Comparison of ENCODE assay signal across 8 mouse cellular contexts in the genomic region with DNA sequence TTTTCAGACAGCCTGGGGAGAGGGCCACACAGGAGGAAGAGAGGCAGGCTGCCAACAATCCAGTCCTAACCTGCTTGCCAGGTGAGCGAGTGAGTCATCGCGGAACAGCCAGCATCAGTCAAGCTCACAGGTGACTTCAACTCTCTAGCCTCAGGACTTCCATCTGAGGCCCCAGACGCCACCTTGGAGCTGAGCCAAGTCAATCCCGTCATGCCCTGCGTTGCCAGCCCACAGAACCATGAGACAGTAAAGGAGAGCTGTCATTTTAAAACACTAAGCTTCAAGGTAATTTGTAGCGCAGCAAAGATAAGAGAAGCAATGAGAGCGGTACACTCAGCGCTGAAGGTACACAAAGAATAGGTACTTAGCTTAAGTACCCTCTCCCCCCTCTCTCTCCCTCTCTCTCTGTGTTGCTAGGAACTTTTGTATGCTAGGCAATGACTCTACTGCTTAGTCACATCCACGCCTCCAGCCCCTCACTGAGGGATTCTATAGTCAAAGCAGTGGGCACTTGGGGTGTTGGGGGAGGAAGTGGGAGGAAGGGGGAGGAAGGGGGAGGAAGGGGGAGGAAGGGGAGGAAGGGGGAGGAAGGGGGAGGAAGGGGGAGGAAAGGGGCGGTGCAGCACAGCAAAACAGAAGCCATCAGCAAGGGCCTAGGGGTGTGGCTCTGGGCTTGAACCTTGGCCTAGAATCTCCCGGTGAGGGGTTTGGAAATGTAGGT. TPM values are rescaled to one million over a fixed set of nuclear protein-coding genes. Genes with fewer than 3 reads are reported as not detected.
DNase-seq lines count a peak whose midpoint lies in the region.

No protein-coding gene starts in this region.

- H3K27me3 ChIP-seq in embryonic facial prominence, embryonic 10.5 days (replicated peaks; ENCODE audit: low read depth, poor library complexity, severe bottlenecking): no peaks in the 10 kb centered on the region

- WGBS in embryonic facial prominence, embryonic 10.5 days: 84% methylated on average over 12 of the region's 12 CpGs

- H3K4me1 ChIP-seq in embryonic facial prominence, embryonic 10.5 days: peaks cover 6% of the 10 kb centered on the region; the same call in 1 of the 2 replicates

- DNase-seq in layer of hippocampus, adult 11-12 months (ENCODE audit: low spot score): peak; percentile 50
- DNase-seq in layer of hippocampus, postnatal 14 days (ENCODE audit: low spot score in 2 of 2): no peak
- peak; percentile 81 for DNase-seq in R1 (ENCODE audit: low read depth, low spot score)
- peak; percentile 19 for DNase-seq in embryonic facial prominence, embryonic 10.5 days (ENCODE audit: low spot score)
- DNase-seq in kidney, adult 18-20 months: peak; percentile 78
- DNase-seq in lung, postnatal 10 days: peak; percentile 88
- DNase-seq in spleen, postnatal 10 days (ENCODE audit: low spot score in 2 of 2): peak; percentile 80 to 92
- DNase-seq in layer of hippocampus, adult 9-10 months (ENCODE audit: low spot score): no peak

- no peak overlapping the region for H3K27ac ChIP-seq in embryonic facial prominence, embryonic 10.5 days (replicated peaks)

- H3K36me3 ChIP-seq in embryonic facial prominence, embryonic 10.5 days (replicated peaks): no peaks in the 10 kb centered on the region

- 0 out of 2 replicates have a peak, but pooled peaks cover 2% of the 10 kb centered on the region for H3K9me3 ChIP-seq in embryonic facial prominence, embryonic 10.5 days

- no peak overlapping the region for H3K4me3 ChIP-seq in embryonic facial prominence, embryonic 10.5 days

RNA-seq across cellular contexts. Expression of a gene that starts 22.5 kb away (rescaled TPM):
- total RNA-seq in layer of hippocampus, postnatal 14 days (2021): 10 to 100 TPM; 51.7 to 56.5 TPM
- 21.3 and 23.0 TPM in 2 replicates for polyA plus RNA-seq in embryonic facial prominence, embryonic 10.5 days (2016; fragmentation: Nextera tagmentation; extraction: Ambion mirVana)

RNA-seq across cellular contexts. Expression of a gene that starts 34.3 kb away (rescaled TPM):
- total RNA-seq in layer of hippocampus, postnatal 14 days (2021): 10 to 100 TPM; 73.9 to 75.0 TPM
- polyA plus RNA-seq in embryonic facial prominence, embryonic 10.5 days (2016; fragmentation: Nextera tagmentation; extraction: Ambion mirVana): 3.0 and 3.6 TPM in 2 replicates

RNA-seq across cellular contexts. Expression of a gene that starts 38.5 kb away (rescaled TPM):
- 100 to 1,000 TPM; 213 to 225 TPM for total RNA-seq in layer of hippocampus, postnatal 14 days (2021)
- polyA plus RNA-seq in embryonic facial prominence, embryonic 10.5 days (2016; fragmentation: Nextera tagmentation; extraction: Ambion mirVana): 89.8 and 94.3 TPM in 2 replicates

Comparison
In these comparisons a context has a peak if more than half of its experiments do, and no peak if none do; other contexts are left out.
1. DNase-seq: peak in layer of hippocampus, adult 11-12 months (single experiment), R1 (single experiment), embryonic facial prominence, embryonic 10.5 days (single experiment), kidney, adult 18-20 months (single experiment), lung, postnatal 10 days (single experiment) and spleen, postnatal 10 days (2 of 2); none in layer of hippocampus, postnatal 14 days (0 of 2) and layer of hippocampus, adult 9-10 months (single experiment).